Mouse (Mus musculus): ENCODE results near the gene Bcas1. TPM values are rescaled to one million over a fixed set of nuclear protein-coding genes. Genes with fewer than 3 reads are reported as not detected.

Gene Bcas1
- total and polyA plus RNA-seq, 3 experiments, result 0.13 to 0.35 TPM; not detected in 1

DNA sequence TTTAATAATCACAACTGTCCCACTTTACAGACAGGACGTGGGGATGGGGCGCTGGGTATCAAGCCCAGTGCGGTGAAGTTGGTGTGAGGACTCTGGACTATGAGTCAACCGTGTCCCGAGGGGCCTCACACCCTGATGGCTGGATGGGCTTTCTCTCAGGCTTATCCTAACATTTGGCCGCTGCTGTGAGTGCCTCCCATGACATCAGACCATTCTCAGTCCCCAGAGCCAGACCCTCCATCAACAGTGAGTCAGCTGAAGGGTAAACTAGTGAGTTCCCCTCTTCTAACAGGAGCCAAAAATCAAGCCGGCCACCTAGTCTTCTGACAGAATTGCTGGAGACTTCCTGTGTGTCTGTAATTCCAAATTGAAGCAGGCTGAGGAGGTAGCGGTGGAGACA, 97.2 kb downstream of the Bcas1 start:
- Histone ChIP-seq H3K9ac (ENCODE audit: control insufficient read depth, low read depth, low read length, poor library complexity, severe bottlenecking) (no peak overlapping the region), H3K36me3 (ENCODE audit: control insufficient read depth in 1 of 2, insufficient read depth in 2 of 2, low read length in 2 of 2) (no peaks in the 10 kb centered on the region), H3K27ac (ENCODE audit: control insufficient read depth, low read depth, low read length) (no peak overlapping the region), H3K27me3 (ENCODE audit: control insufficient read depth in 1 of 2, insufficient read depth in 2 of 2, low read length in 2 of 2) (no peaks in the 10 kb centered on the region), H3K9me3 (replicated peaks; ENCODE audit: insufficient read depth, low read length) (no peaks in the 10 kb centered on the region), H3K4me3 (ENCODE audit: control insufficient read depth in 1 of 2, insufficient read depth in 1 of 2, low read depth in 2 of 2, low read length in 2 of 2) (no peak overlapping the region), H3K79me2 (ENCODE audit: control insufficient read depth, insufficient read depth, low read length, poor library complexity) (no peaks in the 10 kb centered on the region), H3K4me1 (ENCODE audit: control insufficient read depth in 1 of 2, insufficient read depth in 2 of 2, low read length in 2 of 2) (no peaks in the 10 kb centered on the region)
- TF ChIP-seq GATA1 (IDR thresholded peaks at IDR 0.05; ENCODE audit: low read depth, low read length) (no peak), POLR2AphosphoS2 (IDR thresholded peaks at IDR 0.05; ENCODE audit: low read length) (no peak)
- DNase-seq (ENCODE audit: low read depth, low spot score), result no peak

DNA sequence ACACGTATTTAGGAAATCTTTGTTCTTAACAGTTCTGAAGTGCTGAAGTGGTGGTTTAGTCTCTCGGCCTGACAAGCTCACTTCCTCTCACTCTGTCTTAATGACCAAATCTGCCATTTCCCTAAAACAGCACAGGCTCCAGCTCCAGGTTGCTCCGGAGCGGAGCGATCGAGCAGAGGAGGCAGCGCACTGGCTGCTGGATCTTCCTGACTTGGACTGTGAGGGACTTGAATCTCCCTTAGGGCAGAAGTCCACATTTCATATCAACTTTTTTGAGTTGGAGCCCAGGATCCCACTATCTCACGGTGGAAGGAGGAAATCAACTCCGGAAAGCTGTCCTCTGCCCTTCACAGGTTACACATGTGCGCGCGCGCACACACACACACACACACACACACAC, 97.7 kb downstream of the Bcas1 start:
- no peak overlapping the region for H3K4me3 ChIP-seq (ENCODE audit: control insufficient read depth in 1 of 2, insufficient read depth in 1 of 2, low read depth in 2 of 2, low read length in 2 of 2)
- no peak for DNase-seq (ENCODE audit: low read depth, low spot score)
- no peak overlapping the region for H3K27ac ChIP-seq (ENCODE audit: control insufficient read depth, low read depth, low read length)
- no peaks in the 10 kb centered on the region for H3K9me3 ChIP-seq (replicated peaks; ENCODE audit: insufficient read depth, low read length)
- no peaks in the 10 kb centered on the region for H3K36me3 ChIP-seq (ENCODE audit: control insufficient read depth in 1 of 2, insufficient read depth in 2 of 2, low read length in 2 of 2)
- no peaks in the 10 kb centered on the region for H3K79me2 ChIP-seq (ENCODE audit: control insufficient read depth, insufficient read depth, low read length, poor library complexity)
- TF ChIP-seq HCFC1 (IDR thresholded peaks at IDR 0.05; ENCODE audit: low read depth, low read length) (no peak), MAX (IDR thresholded peaks at IDR 0.05; ENCODE audit: low read length) (no peak), MAFK (IDR thresholded peaks at IDR 0.05; ENCODE audit: borderline replicate concordance, low read depth, low read length) (no peak), UBTF (IDR thresholded peaks at IDR 0.05; ENCODE audit: borderline replicate concordance, insufficient read depth, low read depth, low read length) (no peak), POLR2A (IDR thresholded peaks at IDR 0.05; ENCODE audit: control insufficient read depth in 1 of 2, insufficient read depth in 1 of 2, low read depth in 1 of 2, low read length in 2 of 2, poor library complexity in 1 of 2) (no peak), ETS1 (IDR thresholded peaks at IDR 0.05; ENCODE audit: low read depth, low read length) (no peak), BHLHE40 (IDR thresholded peaks at IDR 0.05; ENCODE audit: borderline replicate concordance, low read depth, low read length) (no peak), E2F4 (IDR thresholded peaks at IDR 0.05; ENCODE audit: borderline replicate concordance, low read depth, low read length) (no peak), CTCF (IDR thresholded peaks at IDR 0.05 in 2 of 3, conservative IDR thresholded peaks at IDR 0.05 in 1 of 3; ENCODE audit: control insufficient read depth in 1 of 3, insufficient read depth in 1 of 3, low read depth in 2 of 3, low read length in 3 of 3, poor library complexity in 1 of 3, severe bottlenecking in 1 of 3) (no peak), USF2 (IDR thresholded peaks at IDR 0.05; ENCODE audit: borderline replicate concordance in 1 of 2, insufficient read depth in 1 of 2, low read depth in 1 of 2, low read length in 2 of 2) (no peak), ZMIZ1 (IDR thresholded peaks at IDR 0.05; ENCODE audit: low read depth, low read length) (no peak), ELF1 (IDR thresholded peaks at IDR 0.05; ENCODE audit: low read depth, low read length) (no peak), TAL1 (IDR thresholded peaks at IDR 0.05; ENCODE audit: low read length) (no peak), MYB (IDR thresholded peaks at IDR 0.05; ENCODE audit: low read depth, low read length) (no peak), POLR2AphosphoS5 (IDR thresholded peaks at IDR 0.05; ENCODE audit: borderline replicate concordance, low read depth, low read length) (no peak), CHD2 (IDR thresholded peaks at IDR 0.05; ENCODE audit: low read length) (no peak), USF1 (IDR thresholded peaks at IDR 0.05; ENCODE audit: low read depth, low read length) (no peak), ZKSCAN1 (IDR thresholded peaks at IDR 0.05; ENCODE audit: low read depth, low read length) (no peak), SMC3 (IDR thresholded peaks at IDR 0.05; ENCODE audit: low read depth, low read length) (no peak)
- no peaks in the 10 kb centered on the region for H3K27me3 ChIP-seq (ENCODE audit: control insufficient read depth in 1 of 2, insufficient read depth in 2 of 2, low read length in 2 of 2)
- no peak overlapping the region for H3K9ac ChIP-seq (ENCODE audit: control insufficient read depth, low read depth, low read length, poor library complexity, severe bottlenecking)
- H3K4me1 ChIP-seq (ENCODE audit: control insufficient read depth in 1 of 2, insufficient read depth in 2 of 2, low read length in 2 of 2), result no peaks in the 10 kb centered on the region

All from MEL (cell line).